Mouse (Mus musculus) CH12.LX (cell line): ENCODE results near the gene Syde1.
"Not testable (repeated sequence)": the region's sequence is repeated elsewhere in the genome, so short reads cannot be mapped to it uniquely, and the experiment has no call there.

Experiments used
- CTCF ChIP-seq, 2 experiments: IDR thresholded peaks in 1 of 2; conservative IDR thresholded peaks in 1 of 2; 2 replicates each; pipeline ENCODE4 v1.5.1; 2011 to 2012; ENCODE audit warnings: low read depth in 2 of 2, low read length in 2 of 2, improper control_type of control experiment in 1 of 2, inconsistent platforms in 1 of 2, mild to moderate bottlenecking in 1 of 2, moderate library complexity in 1 of 2
- E2F4 ChIP-seq: IDR thresholded peaks from 2 replicates; pipeline ENCODE4 v1.6.1; 2011; ENCODE audit warnings: low read depth, low read length, improper control_type of control experiment; ENCODE audit not compliant: insufficient replicate concordance
- GABPA ChIP-seq: IDR thresholded peaks from 2 replicates; pipeline ENCODE4 v1.6.1; 2012; ENCODE audit warnings: low read depth, low read length, improper control_type of control experiment, inconsistent platforms; ENCODE audit not compliant: insufficient replicate concordance
- HCFC1 ChIP-seq: IDR thresholded peaks from 2 replicates; pipeline ENCODE4 v1.6.1; 2012; ENCODE audit warnings: low read depth, mild to moderate bottlenecking, inconsistent platforms, low read length, improper control_type of control experiment
- JUND ChIP-seq: conservative IDR thresholded peaks from 2 replicates; pipeline ENCODE4 v1.6.1; 2011; ENCODE audit warnings: low read depth, low read length, improper control_type of control experiment
- MAFK ChIP-seq: IDR thresholded peaks from 2 replicates; pipeline ENCODE4 v1.6.1; 2011; ENCODE audit warnings: low read length, improper control_type of control experiment; ENCODE audit not compliant: insufficient replicate concordance
- MXI1 ChIP-seq: IDR thresholded peaks from 2 replicates; pipeline ENCODE4 v1.6.1; 2011; ENCODE audit warnings: mild to moderate bottlenecking, low read depth, low read length, improper control_type of control experiment
- NELFE ChIP-seq: IDR thresholded peaks from 2 replicates; pipeline ENCODE4 v1.6.1; 2011; ENCODE audit warnings: low read depth, low read length, improper control_type of control experiment
- NRF1 ChIP-seq: IDR thresholded peaks from 2 replicates; pipeline ENCODE4 v1.6.1; 2014; ENCODE audit warnings: low read depth, mild to moderate bottlenecking, inconsistent platforms, low read length, improper control_type of control experiment, moderate library complexity
- POLR2A ChIP-seq: IDR thresholded peaks from 2 replicates; pipeline ENCODE4 v1.6.1; 2011; ENCODE audit warnings: low read depth, mild to moderate bottlenecking, improper control_type of control experiment, low read length
- POLR2AphosphoS2 ChIP-seq: IDR thresholded peaks from 2 replicates; pipeline ENCODE4 v1.6.1; 2011; ENCODE audit warnings: low read depth, low read length, improper control_type of control experiment
- RAD21 ChIP-seq: IDR thresholded peaks from 2 replicates; pipeline ENCODE4 v1.6.1; 2011; ENCODE audit warnings: low read depth, mild to moderate bottlenecking, low read length, improper control_type of control experiment, moderate library complexity
- USF1 ChIP-seq: IDR thresholded peaks from 2 replicates; pipeline ENCODE4 v1.6.1; 2014; ENCODE audit warnings: low read depth, mild to moderate bottlenecking, inconsistent platforms, low read length, improper control_type of control experiment
- ZNF384 ChIP-seq: IDR thresholded peaks from 2 replicates; pipeline ENCODE4 v1.6.1; 2012; ENCODE audit warnings: low read depth, low read length, improper control_type of control experiment, inconsistent platforms

DNA sequence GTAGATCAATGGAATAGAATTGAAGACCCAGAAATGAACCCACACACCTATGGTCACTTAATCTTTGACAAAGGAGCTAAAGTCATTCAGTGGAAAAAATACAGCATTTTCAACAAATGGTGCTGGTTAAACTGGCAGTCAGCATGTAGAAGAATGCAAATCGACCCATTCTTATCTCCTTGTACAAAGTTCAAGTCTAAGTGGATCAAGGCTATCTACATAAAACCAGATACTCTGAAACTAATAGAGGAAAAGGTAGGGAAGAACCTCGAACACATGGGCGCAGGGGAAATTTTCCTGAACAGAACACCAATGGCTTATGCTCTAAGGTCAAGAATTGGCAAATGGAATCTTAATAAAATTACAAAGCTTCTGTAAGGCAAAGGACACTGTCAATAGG lies 31.4 kb upstream of the Syde1 start:
- not testable (repeated sequence) for TF ChIP-seq GABPA; CTCF (conservative IDR thresholded peaks at IDR 0.05 in 1 of 2, IDR thresholded peaks at IDR 0.05 in 1 of 2; ENCODE audit: low read depth in 2 of 2, low read length in 2 of 2); POLR2A; JUND; RAD21; E2F4; NRF1; HCFC1; USF1; ZNF384; POLR2AphosphoS2; NELFE; MXI1; MAFK
